ENCODE assay signal across 15 mouse cellular contexts in genomic region chr3:90583893-90584292, GRCm38 (mm10). TPM values are rescaled to one million over a fixed set of nuclear protein-coding genes. Genes with fewer than 3 reads are reported as not detected.
DNase-seq lines count a peak whose midpoint lies in the region; ATAC-seq lines count a peak whose summit lies in the region.
"Had no signal": no experiment of that assay in that cellular context is flagged by ENCODE, and none has a peak within 500 bp of the region (broad histone marks: within the 10 kb centered on the region; RNA-seq: fewer than 3 reads in every experiment).

No protein-coding gene starts in this region.

- ATAC-seq in kidney, embryonic 16.5 days (ENCODE audit: low FRiP score, low TSS enrichment): no peak
- ATAC-seq in heart, embryonic 13.5 days (ENCODE audit: extremely low read depth, insufficient number of reproducible peaks, low FRiP score, low TSS enrichment): no peak
- ATAC-seq: Patski had no signal

- no peaks in the 10 kb centered on the region for H3K9me3 ChIP-seq in kidney, embryonic 16.5 days (ENCODE audit: low read length)
- H3K9me3 ChIP-seq in heart, embryonic 13.5 days: no peaks in the 10 kb centered on the region
- H3K9me3 ChIP-seq: hindbrain, embryonic 12.5 days; neural tube, embryonic 15.5 days had no signal

- no peak overlapping the region for H3K4me2 ChIP-seq in kidney, embryonic 16.5 days (replicated peaks; ENCODE audit: low read depth, low read length)
- no peak overlapping the region for H3K4me2 ChIP-seq in heart, embryonic 13.5 days
- H3K4me2 ChIP-seq: hindbrain, embryonic 12.5 days; neural tube, embryonic 15.5 days had no signal

- H3K9ac ChIP-seq in kidney, embryonic 16.5 days (replicated peaks; ENCODE audit: low read length): no peak overlapping the region
- peak overlapping the region; percentile 8; the same call in 1 of the 2 replicates for H3K9ac ChIP-seq in heart, embryonic 13.5 days
- H3K9ac ChIP-seq: hindbrain, embryonic 12.5 days; neural tube, embryonic 15.5 days had no signal

- no peaks in the 10 kb centered on the region for H3K27me3 ChIP-seq in kidney, embryonic 16.5 days (ENCODE audit: insufficient read depth, low read length)
- no peaks in the 10 kb centered on the region for H3K27me3 ChIP-seq in heart, embryonic 13.5 days (replicated peaks)
- H3K27me3 ChIP-seq: hindbrain, embryonic 12.5 days; neural tube, embryonic 15.5 days; Patski had no signal

- WGBS in kidney, embryonic 16.5 days: 37% methylated on average over 3 of the region's 3 CpGs
- WGBS in heart, embryonic 13.5 days: 18% methylated on average over 3 of the region's 3 CpGs

- peak; percentile 63 for DNase-seq in kidney, adult 11 months
- peak; percentile 66 for DNase-seq in adrenal gland, postnatal 14 days
- peak; percentile 41 for DNase-seq in kidney, postnatal 14 days
- DNase-seq in embryo, embryonic 10 days (ENCODE audit: low spot score): no peak
- DNase-seq in right cerebral cortex, postnatal 4 days: no peak

- no peaks in the 10 kb centered on the region for H3K36me3 ChIP-seq in kidney, embryonic 16.5 days (ENCODE audit: insufficient read depth, low read length)
- H3K36me3 ChIP-seq in heart, embryonic 13.5 days: no peaks in the 10 kb centered on the region
- H3K36me3 ChIP-seq: hindbrain, embryonic 12.5 days; neural tube, embryonic 15.5 days had no signal

- H3K4me1 ChIP-seq in kidney, embryonic 16.5 days (ENCODE audit: insufficient read depth, low read length): peaks cover 12% of the 10 kb centered on the region; the same call in 1 of the 2 replicates
- peaks cover 31% of the 10 kb centered on the region for H3K4me1 ChIP-seq in heart, embryonic 13.5 days
- H3K4me1 ChIP-seq: hindbrain, embryonic 12.5 days; neural tube, embryonic 15.5 days had no signal

- H3K4me3 ChIP-seq in kidney, embryonic 16.5 days (ENCODE audit: low read length): no peak overlapping the region
- no peak overlapping the region for H3K4me3 ChIP-seq in heart, embryonic 13.5 days
- H3K4me3 ChIP-seq: hindbrain, embryonic 12.5 days; megakaryocyte, embryonic 14.5 days; neural tube, embryonic 15.5 days had no signal

- H3K27ac ChIP-seq in kidney, embryonic 16.5 days (ENCODE audit: low read length): no peak overlapping the region
- no peak overlapping the region for H3K27ac ChIP-seq in heart, embryonic 13.5 days (replicated peaks)
- H3K27ac ChIP-seq: hindbrain, embryonic 12.5 days; neural tube, embryonic 15.5 days had no signal

RNA-seq across cellular contexts. Expression of gene S100a2, which starts 6.2 kb away (rescaled TPM):
- not detected in 2 replicates for polyA plus RNA-seq in kidney, embryonic 16.5 days (2015; fragmentation: Nextera tagmentation; extraction: Ambion mirVana)
- not detected in 2 replicates for total RNA-seq in adrenal gland, postnatal 14 days (2021)
- not detected in 2 replicates for polyA plus RNA-seq in heart, embryonic 13.5 days (2015; fragmentation: Nextera tagmentation; extraction: Ambion mirVana)
- total RNA-seq: left cerebral cortex, adult 8-10 months had no signal
- polyA plus RNA-seq: embryonic facial prominence, embryonic 14.5 days; hindbrain, embryonic 12.5 days; liver, embryonic 16.5 days; neural tube, embryonic 15.5 days; Patski; small intestine, adult 2 months had no signal

RNA-seq across cellular contexts. Expression of gene Gm42674, which starts 17.8 kb away (rescaled TPM):
- not detected in 2 replicates for polyA plus RNA-seq in kidney, embryonic 16.5 days (2015; fragmentation: Nextera tagmentation; extraction: Ambion mirVana)
- not detected in 2 replicates for total RNA-seq in adrenal gland, postnatal 14 days (2021)
- polyA plus RNA-seq in heart, embryonic 13.5 days (2015; fragmentation: Nextera tagmentation; extraction: Ambion mirVana): not detected in 2 replicates
- total RNA-seq: left cerebral cortex, adult 8-10 months had no signal
- polyA plus RNA-seq: embryonic facial prominence, embryonic 14.5 days; hindbrain, embryonic 12.5 days; liver, embryonic 16.5 days; neural tube, embryonic 15.5 days; Patski; small intestine, adult 2 months had no signal

RNA-seq across cellular contexts. Expression of gene S100a4, which starts 19.7 kb away (rescaled TPM):
- polyA plus RNA-seq in kidney, embryonic 16.5 days (2015; fragmentation: Nextera tagmentation; extraction: Ambion mirVana): 3.6 and 5.5 TPM in 2 replicates
- total RNA-seq in adrenal gland, postnatal 14 days (2021): 9.6 and 18.7 TPM in 2 replicates
- 2.4 and 3.1 TPM in 2 replicates for polyA plus RNA-seq in heart, embryonic 13.5 days (2015; fragmentation: Nextera tagmentation; extraction: Ambion mirVana)

RNA-seq across cellular contexts. Expression of gene S100a3, which starts 23.5 kb away (rescaled TPM):
- polyA plus RNA-seq in kidney, embryonic 16.5 days (2015; fragmentation: Nextera tagmentation; extraction: Ambion mirVana): 0.12 and 0.44 TPM in 2 replicates
- not detected in 2 replicates for total RNA-seq in adrenal gland, postnatal 14 days (2021)
- polyA plus RNA-seq in heart, embryonic 13.5 days (2015; fragmentation: Nextera tagmentation; extraction: Ambion mirVana): 0.27 and 0.32 TPM in 2 replicates
- polyA plus RNA-seq: liver, embryonic 16.5 days; small intestine, adult 2 months had no signal

RNA-seq across cellular contexts. Expression of gene S100a5, which starts 24.4 kb away (rescaled TPM):
- polyA plus RNA-seq in kidney, embryonic 16.5 days (2015; fragmentation: Nextera tagmentation; extraction: Ambion mirVana): 0.45 and 0.99 TPM in 2 replicates
- total RNA-seq in adrenal gland, postnatal 14 days (2021): not detected in 2 replicates
- not detected in 2 replicates for polyA plus RNA-seq in heart, embryonic 13.5 days (2015; fragmentation: Nextera tagmentation; extraction: Ambion mirVana)
- polyA plus RNA-seq: hindbrain, embryonic 12.5 days; liver, embryonic 16.5 days; neural tube, embryonic 15.5 days; Patski; small intestine, adult 2 months had no signal

Comparison
In these comparisons a context has a peak if more than half of its experiments do, and no peak if none do; other contexts are left out.
1. DNase-seq: peak in kidney, adult 11 months (single experiment), adrenal gland, postnatal 14 days (single experiment) and kidney, postnatal 14 days (single experiment); none in embryo, embryonic 10 days (single experiment) and right cerebral cortex, postnatal 4 days (single experiment).